Mouse (Mus musculus) cerebral cortex, adult 2 months (tissue): ENCODE measurements around the gene Fgf12.

ENCODE experiments used
- WGBS: fragments of 180-500 bp; shearing (Covaris S2); methylation state at CpG from one replicate; pipeline ENCODE4 v1.1.7; 2018; 5-methylcytosine and 5-hydroxymethylcytosine counted together

Gene Fgf12

DNA sequence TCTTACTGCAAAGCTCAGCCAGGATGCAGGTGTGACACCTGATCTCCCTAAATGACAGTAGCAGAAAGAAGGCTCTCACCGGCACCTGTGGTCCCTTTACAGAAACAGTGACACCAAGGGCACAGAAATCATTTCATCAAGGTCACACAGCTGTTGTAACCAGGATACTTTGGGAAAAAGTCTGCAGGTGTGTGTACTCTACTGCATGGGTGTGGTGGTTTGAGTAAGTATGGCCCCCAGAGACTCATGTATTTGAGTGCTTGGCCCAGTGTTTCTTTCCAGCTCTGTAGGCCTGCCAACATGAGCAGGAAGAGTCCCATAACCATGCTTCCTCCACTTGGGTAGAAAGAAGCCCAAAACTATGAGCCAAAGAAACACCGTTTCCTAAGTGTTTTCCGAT, 138.5 kb downstream of the Fgf12 start:
- WGBS = 83% methylated on average over 3 of the region's 3 CpGs

DNA sequence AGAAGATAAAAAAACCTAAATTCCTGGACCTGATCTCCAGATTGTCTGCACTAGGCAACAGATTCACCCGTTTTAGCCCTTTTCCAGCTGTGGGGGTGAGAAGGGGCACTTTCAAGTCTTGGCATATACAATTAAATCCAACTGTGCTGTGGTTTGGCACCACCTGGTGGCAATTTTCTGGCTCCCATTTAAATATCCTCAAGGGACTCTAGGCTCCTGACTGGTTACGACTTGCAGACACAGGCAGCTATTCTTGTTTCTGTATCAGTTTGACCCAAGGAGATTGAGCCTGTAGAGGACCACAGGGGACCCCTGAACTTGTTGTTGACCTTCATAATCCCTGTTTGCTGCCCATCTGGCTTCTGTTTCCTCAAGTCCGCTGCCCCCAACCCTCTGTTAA, 141.9 kb downstream of the Fgf12 start:
- 29% methylated on average over 3 of the region's 3 CpGs for WGBS

DNA sequence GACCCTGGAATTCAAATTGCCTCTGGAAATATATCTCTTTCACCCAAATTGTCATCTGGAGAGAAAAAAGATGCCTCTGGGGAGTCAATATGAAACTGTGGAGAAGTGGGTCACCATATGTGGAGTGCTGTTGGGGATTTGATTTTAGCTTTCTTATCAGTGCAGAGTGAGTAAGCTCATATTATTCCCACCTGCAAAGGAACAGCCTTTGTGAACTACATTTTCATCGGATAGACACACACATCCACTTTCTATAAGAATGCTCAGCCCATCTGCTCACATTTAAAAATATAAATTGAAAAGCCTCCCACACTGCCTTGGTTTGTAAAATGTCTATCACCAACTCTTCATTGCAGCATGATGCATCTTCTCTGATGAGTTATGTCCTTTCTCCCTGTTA, 149.7 kb downstream of the Fgf12 start:
- 57% methylated on average over 1 of the region's 1 CpGs for WGBS

DNA sequence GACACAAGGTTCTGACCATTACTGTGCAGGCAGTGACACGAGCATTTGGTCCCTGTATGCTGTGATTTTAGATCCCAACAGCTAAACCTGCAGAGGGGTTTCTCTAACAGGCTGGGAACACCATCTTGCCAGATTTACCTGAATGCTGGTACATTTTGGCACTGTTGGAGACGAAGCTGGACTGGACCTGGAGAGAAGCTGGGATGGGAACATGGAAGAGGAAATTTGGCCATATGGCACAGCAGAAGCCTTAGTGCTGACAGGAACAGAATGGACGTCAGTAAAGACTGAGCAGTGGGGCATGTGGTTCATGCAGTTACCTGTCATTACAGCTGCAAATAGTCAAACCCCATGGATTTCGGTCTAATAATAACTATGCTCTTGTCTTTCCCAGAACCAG, 151.1 kb downstream of the Fgf12 start:
- WGBS = 71% methylated on average over 4 of the region's 4 CpGs

DNA sequence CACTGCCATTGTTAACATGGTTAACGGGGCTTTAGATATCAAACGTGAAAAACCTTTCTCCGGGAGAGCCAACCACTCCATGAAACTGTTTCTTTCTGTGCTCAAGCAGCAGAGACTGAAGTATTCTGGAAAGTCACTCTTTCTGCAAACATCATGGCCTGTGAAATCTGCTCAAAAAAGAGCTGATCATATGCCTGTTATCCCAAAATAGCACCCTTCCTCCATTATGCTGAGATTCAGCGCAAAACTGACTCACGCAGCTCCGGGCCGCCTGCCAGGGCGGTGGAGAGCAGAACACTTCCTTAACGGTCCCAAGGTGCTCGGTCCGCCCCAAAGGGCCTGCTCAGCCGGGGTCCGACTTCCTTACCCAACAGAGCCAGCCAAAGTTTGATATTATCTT, 156.8 kb downstream of the Fgf12 start:
- 35% methylated on average over 13 of the region's 13 CpGs for WGBS

DNA sequence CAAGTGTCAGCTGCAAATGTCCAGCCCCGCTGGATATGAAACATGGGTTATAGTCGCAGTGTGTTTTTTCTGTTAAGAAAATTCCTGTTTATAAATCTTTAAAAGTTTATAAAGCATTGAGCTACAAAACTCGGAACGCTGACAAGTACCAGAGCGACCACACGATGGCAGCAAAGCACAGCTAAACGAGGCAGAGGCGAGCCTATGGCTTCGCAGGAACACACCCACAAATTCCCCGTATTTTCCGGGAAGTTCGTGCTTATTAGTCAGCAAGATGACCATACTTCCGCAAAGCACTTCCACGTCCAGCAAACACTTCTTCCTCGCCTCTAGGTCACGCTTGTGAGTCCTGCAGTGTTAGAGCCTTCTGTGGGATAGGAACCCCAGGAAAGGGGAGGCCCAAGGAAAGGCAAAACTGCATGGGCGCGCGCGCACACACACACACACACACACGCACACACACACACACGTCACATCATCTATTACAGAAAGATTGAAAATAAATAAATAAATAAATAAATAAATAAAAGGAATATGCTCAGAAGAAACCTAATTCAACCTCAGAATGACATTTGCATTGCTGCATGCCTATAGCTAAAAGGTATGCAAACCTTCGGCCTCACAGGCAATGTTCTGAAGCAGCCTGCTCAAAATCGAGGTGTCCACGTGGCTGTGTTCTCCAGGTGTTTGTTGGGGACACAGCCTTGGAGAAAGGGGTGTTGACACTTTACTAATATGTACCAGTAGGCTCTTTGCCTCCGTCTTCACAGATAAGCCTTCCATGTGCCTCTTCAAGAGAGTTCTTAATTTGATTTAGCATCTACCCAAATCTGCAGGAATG, 159.6 kb downstream of the Fgf12 start:
- 27% methylated on average over 26 of the region's 26 CpGs for WGBS

DNA sequence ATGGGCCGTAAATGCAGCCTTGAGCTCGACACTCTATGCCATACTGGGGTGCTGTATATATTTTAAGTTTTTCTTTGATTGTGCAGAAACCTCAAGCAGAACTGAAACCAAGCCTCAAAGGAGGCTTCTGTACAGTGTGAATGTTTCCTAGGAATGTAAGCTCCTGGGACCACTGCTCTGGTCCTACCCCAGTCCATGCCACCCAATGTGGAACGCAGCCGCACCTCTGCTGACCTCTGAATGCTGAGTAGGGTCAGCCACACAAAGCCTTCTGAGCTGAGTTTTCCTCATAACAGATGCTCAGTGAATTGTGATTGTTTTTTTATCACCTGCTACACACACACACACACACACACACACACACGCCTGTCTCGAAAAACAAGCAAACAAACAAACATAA, 160.4 kb downstream of the Fgf12 start:
- 95% methylated on average over 6 of the region's 6 CpGs for WGBS

DNA sequence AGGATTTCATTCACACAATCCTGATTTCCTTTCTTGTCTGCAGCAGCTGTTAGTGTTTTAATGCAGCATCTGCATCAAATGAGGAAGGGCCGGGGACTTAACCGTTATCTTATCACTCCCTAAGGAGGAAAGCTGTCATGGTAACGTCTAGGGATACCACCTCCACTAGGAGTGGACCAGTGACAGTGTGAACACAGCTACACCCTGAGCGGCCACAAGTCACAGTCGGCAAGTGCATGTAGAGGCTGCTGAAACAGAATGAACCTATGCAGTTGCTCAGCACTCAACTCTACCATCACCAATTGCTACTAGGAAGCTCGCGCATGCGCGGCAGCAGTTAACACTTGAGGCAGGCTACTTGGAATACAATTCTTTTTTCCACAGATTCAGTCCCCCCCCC, 161.3 kb downstream of the Fgf12 start:
- 47% methylated on average over 9 of the region's 9 CpGs for WGBS

DNA sequence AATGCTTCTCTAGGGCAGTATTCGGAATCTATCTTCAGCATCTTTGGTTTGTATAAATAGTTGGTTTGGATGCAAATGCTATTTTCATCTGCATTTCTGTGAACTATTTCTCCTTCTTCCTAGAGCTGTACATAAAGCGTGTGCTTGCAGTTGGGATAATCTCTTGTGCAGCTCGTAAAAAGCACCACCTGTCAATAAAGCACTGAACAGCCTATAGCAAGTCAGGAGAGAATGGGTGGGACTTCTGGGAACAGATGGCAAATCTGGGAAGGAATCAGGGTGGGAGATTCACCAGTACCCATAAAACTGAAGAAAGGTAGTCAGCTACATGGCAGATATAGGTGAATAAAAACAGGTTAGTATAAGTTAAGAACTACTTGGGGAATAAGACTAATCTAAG, 180.7 kb downstream of the Fgf12 start:
- WGBS = 55% methylated on average over 3 of the region's 3 CpGs

DNA sequence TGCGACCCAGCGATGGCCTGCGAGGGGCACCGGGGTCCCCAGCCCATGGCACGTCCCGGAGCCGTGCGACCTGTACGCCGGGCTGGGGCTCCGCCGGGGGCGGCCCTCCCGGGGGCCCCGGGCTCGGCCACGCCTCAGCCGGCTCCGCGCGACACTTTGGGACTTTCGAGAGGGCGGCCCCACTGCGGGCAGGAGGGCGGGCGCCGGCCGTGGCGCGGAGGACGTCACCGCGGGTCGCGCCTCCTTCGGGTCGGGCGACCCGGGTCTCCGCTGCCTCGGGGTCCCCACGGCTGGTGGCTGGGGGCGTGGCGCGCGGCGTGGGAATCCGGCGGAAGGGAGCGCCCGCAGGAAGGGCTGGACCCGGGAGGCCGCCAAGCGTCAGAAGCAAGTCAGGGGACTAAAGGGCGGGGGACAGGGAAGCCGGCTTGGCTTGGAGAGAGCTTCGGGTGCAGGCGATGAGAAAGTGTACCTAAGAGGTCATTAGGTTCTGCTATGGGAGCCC, 188.1 kb downstream of the Fgf12 start:
- under 1% methylated on average over 56 of the region's 58 CpGs for WGBS

DNA sequence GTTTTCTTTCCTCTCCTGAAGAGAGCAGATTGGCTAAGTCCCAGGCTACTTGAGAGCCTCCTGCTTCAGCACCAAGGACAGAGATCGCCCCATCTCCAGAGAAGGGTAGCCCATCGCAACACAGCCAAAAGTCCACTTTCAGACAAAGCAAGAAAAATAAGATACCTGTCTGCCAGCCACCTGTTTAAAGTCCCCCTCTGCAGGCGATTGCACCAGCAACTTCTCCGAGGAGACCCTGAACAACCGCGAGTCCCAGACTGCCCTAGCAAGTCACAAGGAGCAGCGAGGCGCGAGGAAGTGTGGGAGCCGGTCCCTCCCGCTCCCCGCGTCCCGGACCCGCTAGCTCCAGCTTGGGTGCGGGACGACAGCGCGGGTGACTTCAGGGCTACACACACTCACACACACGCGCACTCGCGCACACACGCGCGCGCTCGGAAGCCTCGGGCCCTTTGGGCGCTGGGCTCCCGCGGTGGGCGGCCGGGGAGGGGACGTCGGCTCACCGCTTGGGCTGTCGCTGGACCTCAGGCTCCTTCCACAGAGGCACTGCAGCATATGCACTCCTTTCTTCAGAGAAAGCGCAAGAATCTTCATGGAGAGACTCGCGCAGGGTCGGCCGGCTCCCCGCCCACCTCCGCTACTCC, 188.7 kb downstream of the Fgf12 start:
- 1% methylated on average over 45 of the region's 45 CpGs for WGBS

DNA sequence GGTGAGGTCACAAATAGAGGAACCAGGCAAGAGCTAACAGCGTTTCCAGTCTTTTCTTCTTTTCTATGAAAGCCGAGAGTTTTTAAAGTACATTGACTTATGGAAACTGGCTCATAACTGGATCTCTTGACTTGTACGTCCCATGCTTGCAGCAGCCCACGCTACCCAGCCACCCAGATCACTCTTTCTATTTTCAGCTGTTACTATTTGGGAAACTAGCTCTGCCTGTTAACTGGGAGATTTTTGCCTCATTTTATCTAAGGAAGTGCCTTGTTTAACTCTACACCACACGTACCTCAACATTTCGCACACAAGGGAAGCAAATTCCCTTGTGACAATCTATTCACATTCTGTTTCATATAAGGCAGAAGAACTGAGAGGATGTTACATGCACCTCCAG, 190.0 kb downstream of the Fgf12 start:
- 43% methylated on average over 6 of the region's 6 CpGs for WGBS

DNA sequence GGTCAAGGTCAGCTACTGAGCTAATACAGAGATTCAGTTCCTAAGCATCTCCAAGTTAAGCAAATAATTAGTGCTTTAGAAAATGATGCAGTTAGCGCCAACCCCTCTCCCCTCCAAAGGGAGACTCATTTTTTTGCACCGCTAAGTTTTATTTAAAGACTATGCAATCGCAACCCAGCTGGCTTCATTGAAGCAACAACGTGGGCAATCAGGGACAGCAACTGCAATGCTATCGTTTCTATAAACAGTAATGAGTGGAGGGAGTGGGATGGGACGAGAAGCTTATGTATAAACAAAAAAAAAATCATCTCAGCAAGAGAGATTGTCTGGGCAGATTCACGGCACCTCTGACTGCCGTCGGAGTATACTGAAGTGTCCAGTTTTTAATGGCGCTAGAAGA, 197.6 kb downstream of the Fgf12 start:
- 53% methylated on average over 10 of the region's 10 CpGs for WGBS

DNA sequence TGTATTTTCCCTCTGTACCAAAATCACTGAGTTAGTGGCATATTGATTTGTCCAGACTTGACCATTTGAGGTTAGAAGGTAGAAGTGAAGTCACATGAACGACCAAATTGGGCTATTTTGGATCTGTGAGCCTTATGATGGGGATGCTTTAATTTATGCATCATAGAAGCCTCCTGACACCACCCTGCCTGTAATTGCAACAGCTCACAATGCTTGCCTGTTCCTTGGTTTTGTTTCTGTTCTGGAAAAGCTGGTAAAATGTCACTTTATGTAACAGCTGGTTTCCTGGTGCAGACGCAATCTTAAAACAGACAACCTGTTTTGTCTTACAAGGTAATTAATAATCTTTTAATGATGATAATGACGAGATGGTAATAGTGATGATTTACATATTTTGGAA, 213.4 kb downstream of the Fgf12 start:
- 45% methylated on average over 3 of the region's 3 CpGs for WGBS

DNA sequence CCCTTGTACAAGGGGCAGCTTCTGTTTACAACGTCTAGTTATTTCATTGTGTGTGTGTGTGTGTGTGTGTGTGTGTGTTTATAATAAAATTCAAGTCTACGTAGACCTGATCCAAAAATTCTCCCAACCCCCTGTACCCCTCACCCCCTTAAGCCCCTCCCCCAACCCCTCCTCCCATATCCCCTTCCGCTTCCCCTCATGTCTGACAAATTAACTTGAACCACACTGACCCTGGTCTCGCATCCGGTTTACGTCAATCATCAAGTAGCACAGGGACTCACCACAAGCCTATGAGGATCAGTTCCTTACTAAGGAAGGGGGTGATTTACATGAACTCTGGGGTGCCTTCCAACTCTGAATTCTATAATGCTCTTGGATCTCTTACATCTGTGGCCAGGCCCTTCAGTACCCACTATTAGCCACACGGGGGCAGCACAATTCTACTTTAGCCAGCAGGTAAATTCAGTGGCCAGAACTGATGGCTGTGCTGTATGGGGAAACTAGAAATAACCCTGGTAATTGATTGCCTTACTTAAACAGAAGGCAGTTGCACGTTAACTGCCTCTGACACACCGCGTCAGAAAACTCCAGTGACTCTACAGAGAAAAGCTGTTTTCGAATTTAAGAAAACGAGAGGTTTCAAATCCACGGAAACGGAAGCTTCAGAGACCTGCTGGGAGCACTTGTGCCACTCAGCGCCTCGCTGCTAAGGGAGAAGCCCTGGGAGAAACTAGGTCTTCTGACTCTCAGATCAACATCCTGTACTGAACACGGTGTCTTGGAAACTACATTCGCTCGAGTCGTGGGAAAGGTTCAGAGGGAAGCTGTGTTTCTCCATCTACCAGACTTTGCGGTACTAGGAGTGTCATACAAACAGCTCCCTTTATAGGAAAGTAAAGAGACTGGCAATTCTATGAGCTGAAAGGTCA, 235.0 kb downstream of the Fgf12 start:
- WGBS = 24% methylated on average over 21 of the region's 21 CpGs

DNA sequence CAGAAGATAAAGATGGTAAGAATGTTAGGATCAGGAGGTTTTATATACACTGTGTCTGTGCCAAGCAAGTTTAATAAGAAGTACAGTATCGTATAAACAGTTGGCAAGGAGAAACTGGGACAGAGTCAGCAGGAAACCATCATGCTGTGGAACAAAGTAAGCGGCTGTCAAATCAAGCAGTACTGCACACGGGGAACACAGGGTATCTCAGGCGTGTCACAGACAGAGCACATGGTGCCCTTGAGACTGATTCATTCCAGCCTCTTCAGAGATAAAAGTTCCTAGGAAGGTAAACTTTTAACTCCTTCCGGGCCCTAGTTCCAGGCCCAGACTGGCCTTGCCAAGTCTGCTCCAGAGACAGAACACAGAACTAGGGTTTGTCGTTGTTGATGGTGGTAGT, 240.4 kb downstream of the Fgf12 start:
- 71% methylated on average over 6 of the region's 6 CpGs for WGBS

DNA sequence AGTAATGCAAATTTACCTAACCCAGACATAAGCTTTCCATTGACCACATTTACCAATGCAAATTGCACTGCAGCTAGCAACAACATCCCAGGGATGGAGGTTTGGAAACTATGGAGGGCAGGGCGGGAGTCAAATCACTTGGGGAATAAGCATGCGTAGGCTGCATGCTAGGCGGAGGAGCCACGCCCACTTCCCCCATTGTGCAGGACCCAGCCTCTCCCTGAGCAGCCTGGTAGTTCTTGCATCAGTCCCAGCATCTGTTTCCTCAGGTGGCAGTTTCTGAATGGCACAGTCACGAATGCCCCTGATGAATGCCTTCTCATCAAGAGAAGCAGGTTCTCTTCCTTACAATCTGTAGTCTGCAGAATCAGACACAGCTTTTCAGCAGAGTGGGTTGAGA, 241.5 kb downstream of the Fgf12 start:
- 40% methylated on average over 5 of the region's 5 CpGs for WGBS

DNA sequence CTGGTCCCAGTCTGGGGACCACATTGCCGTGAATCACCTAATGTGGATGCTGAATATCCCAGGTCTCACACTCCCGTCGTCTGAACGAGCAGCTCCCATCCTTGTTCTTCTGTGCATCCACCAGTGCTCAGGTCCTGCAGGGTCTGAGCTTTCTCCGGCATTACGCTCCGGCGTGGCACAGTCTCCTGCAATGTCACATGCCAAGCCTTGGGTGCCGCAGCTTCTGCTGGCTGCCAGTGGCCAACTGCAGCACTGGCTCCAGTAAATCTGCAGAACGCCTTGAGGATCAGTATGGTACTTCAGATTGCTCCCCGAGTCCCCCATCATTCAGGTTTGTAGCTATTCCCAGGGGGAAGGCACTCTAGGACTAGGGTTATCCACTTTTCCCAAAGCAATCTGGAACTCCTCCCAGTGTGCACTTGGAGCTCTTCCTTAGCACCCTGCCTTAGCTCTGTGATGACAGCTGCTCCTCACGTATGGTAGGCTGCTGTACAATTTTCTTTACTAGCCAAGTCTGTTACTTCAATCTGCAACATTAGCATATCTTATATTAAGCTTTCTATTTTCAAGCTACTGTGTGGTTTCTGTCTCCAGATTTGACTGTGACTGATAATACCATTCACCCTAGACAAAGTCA, 254.8 kb downstream of the Fgf12 start:
- 47% methylated on average over 12 of the region's 12 CpGs for WGBS

DNA sequence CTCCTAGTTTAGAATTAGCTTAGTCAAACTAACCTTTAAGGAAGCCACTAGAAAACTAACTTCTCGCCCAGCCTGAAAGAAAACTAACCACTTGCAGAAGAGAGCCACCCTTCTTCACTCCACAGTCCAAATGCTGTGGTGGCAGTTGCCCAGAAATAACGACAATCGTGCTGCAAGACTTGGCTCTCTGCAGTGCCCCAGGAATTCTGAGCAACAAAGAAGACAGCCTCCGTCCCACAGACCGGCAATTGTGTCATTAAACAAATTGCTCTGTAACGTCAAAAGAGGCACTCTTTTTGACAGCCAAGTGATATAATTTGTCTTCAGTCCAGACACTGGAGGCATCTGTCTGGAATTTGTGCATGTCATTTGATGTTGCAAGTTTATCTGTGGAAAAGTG, 261.2 kb downstream of the Fgf12 start:
- WGBS = 13% methylated on average over 6 of the region's 6 CpGs

DNA sequence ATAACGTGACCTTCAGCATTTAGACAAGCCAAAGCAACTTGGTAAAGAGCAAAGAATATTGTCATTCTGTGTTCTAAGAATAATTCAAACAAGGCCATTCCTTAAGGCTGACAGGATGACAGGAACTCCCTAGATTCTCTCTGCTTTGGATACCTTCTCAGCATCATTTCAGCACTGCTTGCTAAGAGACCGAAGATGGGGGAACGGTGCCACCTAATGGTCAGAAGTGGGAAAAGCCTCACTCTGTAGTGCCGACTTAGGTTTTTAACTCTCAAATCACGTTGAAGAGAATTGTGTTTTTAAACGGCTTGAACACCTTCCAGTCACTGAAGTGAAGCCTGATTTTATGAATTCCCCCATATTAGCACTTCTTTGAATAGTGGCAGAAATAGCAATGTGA, 262.4 kb downstream of the Fgf12 start:
- 4% methylated on average over 6 of the region's 6 CpGs for WGBS

DNA sequence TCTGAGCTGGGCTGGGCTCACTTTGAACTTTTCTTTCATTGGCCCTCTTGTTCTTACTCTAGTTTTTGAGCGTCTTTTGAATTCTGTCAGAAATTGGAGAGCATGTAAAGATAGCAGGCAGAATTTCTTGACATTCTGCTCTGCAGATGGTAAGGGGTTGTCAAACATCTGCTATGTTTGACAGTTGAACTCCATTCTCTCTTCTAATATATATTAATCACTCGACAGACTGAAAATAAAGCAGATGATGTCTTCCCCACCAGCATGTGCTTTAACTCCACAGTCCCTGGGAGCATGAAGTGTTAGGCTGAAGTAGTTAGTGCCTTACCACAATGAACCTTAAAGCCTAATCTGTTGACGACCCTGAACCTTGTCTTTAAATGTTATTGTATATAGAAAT, 267.9 kb downstream of the Fgf12 start:
- whole genome bisulfite sequencing = 70% methylated on average over 3 of the region's 3 CpGs

DNA sequence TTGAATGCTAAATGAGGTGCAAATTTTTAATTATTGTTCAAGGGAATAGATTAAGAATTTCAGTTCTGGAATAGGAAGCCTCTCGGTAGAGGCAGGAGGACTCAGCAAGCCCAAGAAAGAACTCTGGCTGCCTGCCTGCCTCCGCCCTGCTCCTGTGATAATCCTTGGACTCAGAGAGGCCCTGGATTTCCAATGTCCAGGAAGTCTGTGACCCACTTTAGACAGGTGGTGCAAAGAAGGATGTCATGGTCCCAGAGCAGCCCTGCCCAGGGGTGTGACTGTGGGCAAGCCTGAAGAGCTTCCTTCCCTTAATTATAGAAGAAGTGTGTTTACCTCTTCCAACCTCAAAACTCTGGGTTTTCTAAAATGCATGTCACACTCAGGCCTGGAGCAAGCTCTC, 273.8 kb downstream of the Fgf12 start:
- WGBS = 82% methylated on average over 2 of the region's 2 CpGs
